Mouse (Mus musculus) hindbrain, embryonic 16.5 days (tissue): ENCODE measurements around the gene Stx4a. TPM values are rescaled to one million over a fixed set of nuclear protein-coding genes. Genes with fewer than 3 reads are reported as not detected.

ENCODE experiments used
- ATAC-seq: fragments of 200-750 bp; cut with Nextera tagmentation; 2 replicates; pipeline ENCODE4 v1.8.0; 2017; ENCODE audit warnings: moderate TSS enrichment, moderate library complexity
- H3K27ac ChIP-seq: fragments of 300-500 bp; sonication (generic); 2 replicates; pipeline ENCODE4 v1.5.1; 2014; ENCODE audit warnings: low read depth, mild to moderate bottlenecking, control low read depth, low read length, moderate library complexity
- H3K27me3 ChIP-seq: fragments of 300-500 bp; sonication (generic); replicated peaks from 2 replicates; pipeline ENCODE4 v1.6.1; 2014; ENCODE audit warnings: low read length; ENCODE audit not compliant: control insufficient read depth, insufficient read depth
- H3K36me3 ChIP-seq: fragments of 300-500 bp; sonication (generic); 2 replicates; pipeline ENCODE4 v1.6.1; 2014; ENCODE audit warnings: mild to moderate bottlenecking, low read length, moderate library complexity, mixed read lengths; ENCODE audit not compliant: control insufficient read depth, insufficient read depth
- H3K4me1 ChIP-seq: fragments of 300-500 bp; sonication (generic); 2 replicates; pipeline ENCODE4 v1.6.1; 2014; ENCODE audit warnings: low read depth, low read length; ENCODE audit not compliant: control insufficient read depth, insufficient read depth
- H3K4me2 ChIP-seq: fragments of 300-500 bp; sonication (generic); 2 replicates; pipeline ENCODE4 v1.6.1; 2014; ENCODE audit warnings: mild to moderate bottlenecking, low read length, control low read depth, moderate library complexity
- H3K4me3 ChIP-seq: fragments of 300-500 bp; sonication (generic); 2 replicates; pipeline ENCODE4 v1.5.1; 2014; ENCODE audit warnings: mild to moderate bottlenecking, low read length, control low read depth, moderate library complexity
- H3K9ac ChIP-seq: fragments of 300-500 bp; sonication (generic); 2 replicates; pipeline ENCODE4 v1.6.1; 2014; ENCODE audit warnings: low read depth, mild to moderate bottlenecking, control low read depth, low read length, moderate library complexity
- H3K9me3 ChIP-seq: fragments of 300-500 bp; sonication (generic); 2 replicates; pipeline ENCODE4 v1.6.1; 2014; ENCODE audit warnings: mild to moderate bottlenecking, low read length, moderate library complexity; ENCODE audit not compliant: control insufficient read depth
- WGBS: fragments of 180-500 bp; shearing (Covaris S2); extraction: QIAGEN DNeasy Blood & Tissue Kit; methylation state at CpG from one replicate; pipeline ENCODE4 v1.1.7; 2014; 5-methylcytosine and 5-hydroxymethylcytosine counted together
- polyA plus RNA-seq: library from polyadenylated mRNA; unstranded; fragments of >200 nt; fragmentation: Nextera tagmentation; extraction: Ambion mirVana; gene quantifications from 2 replicates; pipeline ENCODE4 v1.2.1, GENCODE M21; 2015

Gene Stx4a
- polyA plus RNA-seq, 1 experiment from 2014 or later: 21.6 TPM

DNA sequence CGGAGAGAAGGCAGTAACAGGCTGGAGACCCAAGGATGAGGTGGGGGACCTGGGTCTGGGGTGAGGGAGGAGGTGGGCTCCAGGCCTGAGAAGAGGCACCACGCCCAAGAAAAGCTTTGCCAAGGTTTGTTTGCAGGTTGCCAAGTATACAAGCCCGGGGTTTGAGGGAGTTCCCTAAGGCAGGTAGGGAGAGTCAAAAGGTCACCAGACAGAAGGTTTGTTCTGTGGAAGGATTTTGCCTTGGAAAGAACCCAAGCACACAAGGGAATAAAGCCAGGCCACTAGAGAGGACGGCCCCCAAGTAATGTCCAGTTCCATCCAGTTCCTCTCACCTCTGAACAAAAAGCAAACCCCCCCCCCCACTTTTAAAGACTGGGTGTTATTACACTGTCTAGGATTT is 12.9 kb upstream of the Stx4a start:
- no peaks in the 10 kb centered on the region for H3K9me3 ChIP-seq
- no peak overlapping the region for H3K4me3 ChIP-seq
- no peaks in the 10 kb centered on the region for H3K4me1 ChIP-seq
- no peak overlapping the region for H3K27ac ChIP-seq
- no peaks in the 10 kb centered on the region for H3K27me3 ChIP-seq
- ATAC-seq: no peak
- 81% methylated on average over 4 of the region's 4 CpGs for WGBS
- peaks cover 33% of the 10 kb centered on the region for H3K36me3 ChIP-seq
- no peak overlapping the region for H3K9ac ChIP-seq
- no peak overlapping the region for H3K4me2 ChIP-seq

DNA sequence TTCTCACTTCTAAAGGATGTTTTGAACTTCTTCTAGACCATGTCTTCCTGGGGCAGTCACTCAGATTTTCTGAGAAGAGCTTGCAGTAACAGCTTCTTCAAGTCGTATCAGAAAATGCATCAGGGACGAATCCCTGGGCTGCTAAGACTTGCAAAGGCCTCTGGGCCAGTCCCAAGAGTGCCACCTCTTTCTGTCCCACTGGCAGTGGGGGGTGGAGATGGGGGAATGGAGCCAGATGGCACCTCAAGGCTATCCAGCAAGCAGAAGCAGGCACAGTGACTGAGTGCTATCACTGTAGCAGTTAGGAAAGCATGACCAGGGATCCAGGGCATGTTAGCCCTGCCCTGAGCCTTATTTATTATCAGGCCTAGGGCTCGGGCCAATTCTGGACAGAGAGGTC is 11.8 kb upstream of the Stx4a start:
- H3K27ac ChIP-seq: no peak overlapping the region
- H3K27me3 ChIP-seq: no peaks in the 10 kb centered on the region
- H3K4me2 ChIP-seq: no peak overlapping the region
- H3K4me1 ChIP-seq: no peaks in the 10 kb centered on the region
- H3K9ac ChIP-seq: no peak overlapping the region
- no peak overlapping the region for H3K4me3 ChIP-seq
- H3K9me3 ChIP-seq: no peaks in the 10 kb centered on the region
- H3K36me3 ChIP-seq: peaks cover 29% of the 10 kb centered on the region
- 84% methylated on average over 3 of the region's 3 CpGs for WGBS
- ATAC-seq: no peak

DNA sequence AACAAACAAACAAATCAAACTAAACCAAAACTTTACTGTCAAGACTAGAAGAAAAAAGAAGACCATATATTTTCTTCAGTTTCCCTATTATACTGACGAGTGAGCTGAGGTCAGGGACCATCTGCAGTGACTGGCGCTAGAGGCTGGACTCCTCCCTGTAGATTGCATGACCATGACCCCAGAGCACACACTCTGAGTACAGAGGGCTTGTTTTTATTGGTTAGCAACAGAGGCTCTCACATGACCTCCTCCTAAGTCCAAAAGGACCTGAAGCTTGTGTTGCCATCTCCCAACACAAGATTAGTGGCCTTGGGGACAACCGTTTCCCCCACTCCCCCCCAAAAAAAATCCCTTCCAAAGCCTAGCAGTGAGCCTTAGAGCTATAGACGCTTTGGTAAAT is 10.3 kb upstream of the Stx4a start:
- Histone ChIP-seq H3K27me3 (no peaks in the 10 kb centered on the region), H3K36me3 (peaks cover 30% of the 10 kb centered on the region), H3K4me2 (no peak overlapping the region), H3K9me3 (no peaks in the 10 kb centered on the region), H3K4me1 (no peaks in the 10 kb centered on the region), H3K9ac (no peak overlapping the region), H3K4me3 (no peak overlapping the region), H3K27ac (no peak overlapping the region)
- 88% methylated on average over 4 of the region's 4 CpGs for WGBS
- ATAC-seq: no peak

DNA sequence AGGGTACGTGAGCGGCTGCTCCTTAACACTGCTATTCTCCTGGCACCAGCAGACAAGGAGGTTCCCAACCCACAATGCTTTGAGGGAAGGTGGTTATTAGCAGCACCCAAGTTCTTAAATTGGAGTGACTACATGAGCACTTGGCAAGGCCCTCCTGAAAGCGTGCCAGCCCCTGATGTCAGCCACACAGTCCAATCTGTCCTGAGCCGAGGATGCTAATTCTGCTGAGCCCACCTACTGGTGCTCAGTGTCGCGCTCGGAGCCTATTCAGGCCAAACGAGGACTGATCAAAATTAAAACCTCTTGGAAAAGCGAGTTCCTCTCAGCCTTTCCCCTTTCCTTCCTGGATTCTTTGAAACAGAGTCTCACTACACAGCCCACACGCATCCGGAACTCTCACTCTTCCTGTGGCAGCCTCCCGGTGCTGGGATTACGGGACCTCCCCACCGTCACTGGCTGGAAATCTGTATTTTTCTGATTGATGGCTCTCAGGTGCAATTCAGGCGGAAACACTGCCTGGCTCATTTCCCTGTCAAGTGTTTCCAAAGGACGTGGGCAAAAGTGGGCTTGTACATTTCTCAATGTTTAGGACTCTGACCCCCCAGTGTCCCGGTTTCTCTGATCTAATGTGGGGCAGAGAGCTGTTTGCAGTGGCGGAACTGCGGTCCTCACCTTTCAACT is 9.7 kb upstream of the Stx4a start:
- H3K27me3 ChIP-seq: no peaks in the 10 kb centered on the region
- H3K4me1 ChIP-seq: no peaks in the 10 kb centered on the region
- H3K36me3 ChIP-seq: peaks cover 27% of the 10 kb centered on the region
- H3K4me2 ChIP-seq: no peak overlapping the region
- H3K4me3 ChIP-seq: no peak overlapping the region
- H3K27ac ChIP-seq: no peak overlapping the region
- 76% methylated on average over 19 of the region's 19 CpGs for WGBS
- H3K9ac ChIP-seq: no peak overlapping the region
- H3K9me3 ChIP-seq: no peaks in the 10 kb centered on the region
- ATAC-seq: no peak

DNA sequence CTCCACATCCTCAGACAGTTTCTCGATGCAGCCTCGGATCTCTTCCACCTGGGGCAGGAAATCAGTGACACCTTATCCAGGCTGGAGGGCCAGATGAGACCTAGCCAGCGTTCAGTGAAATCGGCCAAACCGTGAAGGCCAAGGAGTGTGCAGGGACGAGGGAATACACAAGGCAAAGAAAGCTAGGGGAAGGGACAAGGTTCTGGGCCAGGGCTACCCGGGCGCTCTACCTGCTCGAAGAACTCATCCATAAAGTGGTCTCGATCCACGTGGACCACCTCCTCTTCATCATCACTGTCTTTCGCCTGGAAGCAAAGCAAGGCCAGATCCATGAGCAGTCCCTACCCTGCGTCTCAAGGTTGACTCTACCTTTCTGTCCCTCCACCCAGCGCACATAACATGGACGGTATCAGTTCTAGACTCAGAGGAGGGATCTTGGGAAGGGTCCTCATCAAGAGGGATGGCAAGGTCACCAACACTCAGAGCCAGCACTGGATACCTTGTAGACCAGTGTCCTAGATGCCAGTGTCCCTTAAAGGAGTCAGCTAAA is 8.9 kb upstream of the Stx4a start:
- H3K4me2 ChIP-seq: no peak overlapping the region
- no peak overlapping the region for H3K27ac ChIP-seq
- WGBS: 92% methylated on average over 15 of the region's 15 CpGs
- H3K9me3 ChIP-seq: no peaks in the 10 kb centered on the region
- no peaks in the 10 kb centered on the region for H3K27me3 ChIP-seq
- no peak for ATAC-seq
- H3K36me3 ChIP-seq: peaks cover 23% of the 10 kb centered on the region
- H3K4me3 ChIP-seq: no peak overlapping the region
- no peaks in the 10 kb centered on the region for H3K4me1 ChIP-seq
- no peak overlapping the region for H3K9ac ChIP-seq

DNA sequence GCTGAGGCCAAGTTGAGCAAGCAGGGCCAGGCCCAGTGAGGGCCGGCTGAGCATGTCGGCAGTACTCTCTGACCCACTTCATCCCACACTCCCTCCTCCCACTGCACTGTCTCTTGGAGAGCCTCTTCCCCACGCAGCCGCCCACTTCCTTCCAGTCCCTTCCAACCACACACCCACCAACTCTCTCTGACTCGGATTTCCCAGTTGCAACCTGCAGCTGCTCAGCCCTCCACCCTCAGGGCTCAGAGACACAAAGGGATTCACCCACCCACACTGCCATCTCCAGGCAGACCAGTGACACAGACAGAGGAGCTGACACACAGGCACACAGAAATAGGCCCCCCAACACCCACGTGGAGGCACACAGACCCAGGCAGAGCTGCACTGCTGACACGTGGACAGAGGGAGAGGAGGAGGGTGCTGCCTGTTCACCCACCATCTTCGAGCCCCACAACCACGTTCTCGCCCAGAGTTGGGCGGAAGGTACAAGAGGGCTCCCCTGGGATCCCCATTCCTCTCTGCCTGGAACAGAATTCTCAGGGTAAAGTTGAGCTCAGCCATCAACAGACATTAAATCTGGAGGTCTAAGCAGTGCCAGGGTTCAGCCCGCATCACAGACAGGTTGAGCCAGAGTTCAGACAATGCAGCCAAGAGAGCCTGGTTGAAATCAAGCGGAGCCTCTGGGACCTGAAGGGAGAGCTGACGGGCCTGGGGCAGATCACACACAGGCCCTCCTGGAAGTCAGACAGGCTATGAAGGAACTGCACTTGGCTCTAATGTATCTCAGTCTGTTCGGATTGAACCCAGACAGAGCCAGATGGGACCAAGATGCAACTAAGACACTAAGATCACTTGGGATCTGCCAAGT is 7.9 kb upstream of the Stx4a start:
- Histone ChIP-seq H3K27me3 (no peaks in the 10 kb centered on the region), H3K4me3 (no peak overlapping the region), H3K36me3 (peaks cover 15% of the 10 kb centered on the region), H3K9me3 (no peaks in the 10 kb centered on the region), H3K9ac (no peak overlapping the region), H3K27ac (no peak overlapping the region), H3K4me1 (no peaks in the 10 kb centered on the region), H3K4me2 (no peak overlapping the region)
- 63% methylated on average over 15 of the region's 15 CpGs for WGBS
- ATAC-seq: no peak

DNA sequence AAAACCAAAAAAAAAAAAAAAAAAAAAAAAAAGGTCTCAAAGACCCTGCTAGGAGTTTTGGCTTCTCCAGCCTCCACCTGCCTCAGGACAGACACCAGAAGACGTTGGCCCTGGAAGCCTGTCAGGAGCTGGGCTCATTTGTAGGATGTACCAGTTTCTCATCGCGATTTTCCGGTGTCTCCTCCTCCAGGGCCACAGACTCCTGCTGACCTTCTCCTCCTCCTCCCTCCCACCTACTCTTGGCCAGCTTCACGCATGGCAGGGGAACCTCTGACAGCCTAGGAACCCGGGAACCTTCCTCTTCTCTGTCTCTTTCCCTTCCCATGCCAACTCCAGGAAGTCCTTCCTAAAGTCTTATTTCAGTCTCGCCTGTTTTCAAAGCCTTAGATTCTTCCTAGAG is 7.0 kb upstream of the Stx4a start:
- no peak overlapping the region for H3K4me3 ChIP-seq
- no peaks in the 10 kb centered on the region for H3K9me3 ChIP-seq
- H3K4me1 ChIP-seq: no peaks in the 10 kb centered on the region; the same call in 1 of the 2 replicates
- H3K9ac ChIP-seq: no peak overlapping the region
- H3K27me3 ChIP-seq: no peaks in the 10 kb centered on the region
- H3K27ac ChIP-seq: no peak overlapping the region
- no peak overlapping the region for H3K4me2 ChIP-seq
- peaks cover 13% of the 10 kb centered on the region for H3K36me3 ChIP-seq
- 70% methylated on average over 7 of the region's 7 CpGs for WGBS
- no peak for ATAC-seq

DNA sequence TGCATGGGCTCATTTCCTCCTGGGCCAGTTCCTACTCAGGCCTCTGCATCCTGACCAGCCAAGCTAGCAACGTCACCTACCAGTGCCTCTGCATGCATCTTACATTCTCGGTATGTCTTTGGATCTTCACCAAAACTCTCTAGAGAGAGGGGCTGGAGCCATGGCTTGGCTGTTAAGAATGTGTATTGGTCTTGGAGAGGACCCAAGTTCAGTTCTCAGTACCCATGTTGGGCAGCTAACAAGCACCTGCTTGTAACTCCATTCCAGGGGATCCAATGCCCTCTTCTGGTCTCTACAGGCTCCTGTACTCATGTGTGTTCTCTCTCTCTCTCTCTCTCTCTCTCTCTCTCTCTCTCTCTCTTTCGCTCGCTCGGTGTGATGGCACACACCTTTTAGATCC is 6.3 kb upstream of the Stx4a start:
- peaks cover 3% of the 10 kb centered on the region for H3K4me1 ChIP-seq
- no peak overlapping the region for H3K4me3 ChIP-seq
- no peak overlapping the region for H3K4me2 ChIP-seq
- no peak overlapping the region for H3K27ac ChIP-seq
- H3K9me3 ChIP-seq: no peaks in the 10 kb centered on the region
- peaks cover 13% of the 10 kb centered on the region for H3K36me3 ChIP-seq
- H3K9ac ChIP-seq: no peak overlapping the region
- no peak for ATAC-seq
- no peaks in the 10 kb centered on the region for H3K27me3 ChIP-seq
- WGBS: 84% methylated on average over 5 of the region's 5 CpGs

DNA sequence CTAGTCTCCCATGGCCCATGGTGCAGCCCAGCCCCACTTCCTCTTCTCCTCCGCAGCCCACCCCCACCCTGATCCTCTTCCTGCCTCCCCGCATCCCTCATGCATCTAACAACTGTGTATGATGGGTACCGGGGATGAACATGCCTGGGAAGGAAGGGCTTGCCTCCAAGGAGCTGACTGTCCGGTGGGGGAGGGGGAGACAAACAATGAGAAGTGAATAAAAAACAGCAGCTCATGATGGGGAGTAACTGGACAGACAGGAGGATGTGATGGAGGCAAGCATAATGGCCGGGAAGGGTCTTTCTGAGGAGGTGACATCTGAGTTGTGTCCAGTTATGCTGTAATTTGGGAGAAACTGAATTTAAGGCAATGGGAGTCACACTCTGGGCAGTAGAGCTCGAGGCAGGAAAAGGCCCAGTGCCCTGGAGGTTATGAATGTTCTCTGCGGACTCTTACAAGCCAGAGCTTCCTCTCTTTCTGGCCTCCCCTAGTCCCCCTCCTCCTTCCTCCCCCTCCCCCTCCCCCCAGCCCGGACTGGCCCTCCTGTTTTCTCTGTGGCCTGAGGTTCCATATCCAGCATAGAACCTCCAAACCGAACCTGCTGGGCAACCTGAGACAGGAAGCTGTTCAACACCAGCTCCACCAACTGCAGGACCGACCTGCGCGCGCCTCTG is 3.1 kb upstream of the Stx4a start:
- 72% methylated on average over 13 of the region's 13 CpGs for WGBS
- no peak overlapping the region for H3K9ac ChIP-seq

More for the DNA sequence above, 3.1 kb upstream of the Stx4a start:
- peaks cover 3% of the 10 kb centered on the region; the same call in 1 of the 2 replicates for H3K36me3 ChIP-seq
- no peak overlapping the region for H3K27ac ChIP-seq
- H3K4me2 ChIP-seq: no peak overlapping the region
- no peaks in the 10 kb centered on the region for H3K9me3 ChIP-seq
- no peak overlapping the region for H3K4me3 ChIP-seq
- H3K27me3 ChIP-seq: no peaks in the 10 kb centered on the region
- ATAC-seq: no peak
- H3K4me1 ChIP-seq: peaks cover 18% of the 10 kb centered on the region
